Mouse (Mus musculus) heart, embryonic 12.5 days (tissue): ENCODE data around the gene Rasgrp3. TPM values are rescaled to one million over a fixed set of nuclear protein-coding genes. Genes with fewer than 3 reads are reported as not detected.

Experiments
- polyA plus RNA-seq: library from polyadenylated mRNA; unstranded; fragments of >200 nt; fragmentation: Nextera tagmentation; extraction: Ambion mirVana; gene quantifications from 2 replicates; pipeline ENCODE4 v1.2.1, GENCODE M21; 2016

Gene Rasgrp3
- polyA plus RNA-seq, 1 experiment from 2014 or later, result 17.1 TPM

Other genes with a start within 250 kb of the Rasgrp3 start
- 29.1 and 32.2 TPM in 2 replicates for gene Fam98a, start 116.0 kb downstream of the Rasgrp3 start, polyA plus RNA-seq